Comparison of ENCODE assay signal across 20 mouse cellular contexts in genomic region chr11:95455331-95455730, GRCm38 (mm10). TPM values are rescaled to one million over a fixed set of nuclear protein-coding genes. Genes with fewer than 3 reads are reported as not detected.
"Had no signal": no experiment of that assay in that cellular context is flagged by ENCODE, and none has a peak within 500 bp of the region (broad histone marks: within the 10 kb centered on the region; RNA-seq: fewer than 3 reads in every experiment).

No protein-coding gene starts in this region.

- H3K9ac ChIP-seq: liver, embryonic 14.5 days; liver, postnatal 0 days; lung, embryonic 14.5 days; midbrain, embryonic 13.5 days; neural tube, embryonic 13.5 days had no signal

- H3K4me1 ChIP-seq: midbrain, embryonic 10.5 days; midbrain, embryonic 13.5 days; neural tube, embryonic 13.5 days had no signal

- H3K4me3 ChIP-seq: midbrain, embryonic 10.5 days; midbrain, embryonic 13.5 days; myocyte; neural tube, embryonic 13.5 days had no signal

- H3K9me3 ChIP-seq: midbrain, embryonic 10.5 days; midbrain, embryonic 13.5 days; neural tube, embryonic 13.5 days had no signal

- H3K27me3 ChIP-seq: midbrain, embryonic 13.5 days; neural tube, embryonic 13.5 days had no signal

- ATAC-seq: liver, postnatal 0 days; midbrain, embryonic 13.5 days; midbrain, embryonic 16.5 days had no signal

- H3K27ac ChIP-seq: liver, embryonic 14.5 days; midbrain, embryonic 10.5 days; midbrain, embryonic 13.5 days; neural tube, embryonic 13.5 days had no signal

- DNase-seq: kidney, adult 18-20 months; kidney, adult 9 months; kidney, postnatal 14 days; kidney, postnatal 4 days; left cerebral cortex, postnatal 4 days; liver, postnatal 0 days; lung, embryonic 14.5 days; lung, postnatal 10 days; lung, postnatal 4 days; retina, postnatal 1 day; right cerebral cortex, postnatal 25 days; spleen, adult 18-20 months; thymus, adult 18-20 months; thymus, postnatal 36 days had no signal

- H3K4me2 ChIP-seq: lung, embryonic 14.5 days; midbrain, embryonic 13.5 days; neural tube, embryonic 13.5 days had no signal

RNA-seq across cellular contexts. Expression of gene Nxph3, which starts 59.0 kb away (rescaled TPM):
- polyA plus RNA-seq: liver, postnatal 0 days had no signal
